Mouse (Mus musculus) large intestine, adult 2 months (tissue): Measurements from ENCODE around the gene C330007P06Rik. TPM values are rescaled to one million over a fixed set of nuclear protein-coding genes. Genes with fewer than 3 reads are reported as not detected.
"Not testable (repeated sequence)": the region's sequence is repeated elsewhere in the genome, so short reads cannot be mapped to it uniquely, and the experiment has no call there.

Experiments used
- DNase-seq: peaks from one replicate; pipeline ENCODE4 v3.0.0-alpha.2; 2012; ENCODE audit warnings: low read depth, low spot score
- WGBS: fragments of 180-500 bp; shearing (Covaris S2); methylation state at CpG from one replicate; pipeline ENCODE4 v1.1.7; 2018; 5-methylcytosine and 5-hydroxymethylcytosine counted together
- polyA plus RNA-seq: library from polyadenylated mRNA; depleted of rRNA; stranded (reverse); fragments of >200 nt; gene quantifications from 2 replicates; pipeline ENCODE4 v1.2.3, GENCODE M21; 2012; rRNA removed

The C330007P06Rik gene
- polyA plus RNA-seq, 1 experiment = 5.0 TPM

DNA sequence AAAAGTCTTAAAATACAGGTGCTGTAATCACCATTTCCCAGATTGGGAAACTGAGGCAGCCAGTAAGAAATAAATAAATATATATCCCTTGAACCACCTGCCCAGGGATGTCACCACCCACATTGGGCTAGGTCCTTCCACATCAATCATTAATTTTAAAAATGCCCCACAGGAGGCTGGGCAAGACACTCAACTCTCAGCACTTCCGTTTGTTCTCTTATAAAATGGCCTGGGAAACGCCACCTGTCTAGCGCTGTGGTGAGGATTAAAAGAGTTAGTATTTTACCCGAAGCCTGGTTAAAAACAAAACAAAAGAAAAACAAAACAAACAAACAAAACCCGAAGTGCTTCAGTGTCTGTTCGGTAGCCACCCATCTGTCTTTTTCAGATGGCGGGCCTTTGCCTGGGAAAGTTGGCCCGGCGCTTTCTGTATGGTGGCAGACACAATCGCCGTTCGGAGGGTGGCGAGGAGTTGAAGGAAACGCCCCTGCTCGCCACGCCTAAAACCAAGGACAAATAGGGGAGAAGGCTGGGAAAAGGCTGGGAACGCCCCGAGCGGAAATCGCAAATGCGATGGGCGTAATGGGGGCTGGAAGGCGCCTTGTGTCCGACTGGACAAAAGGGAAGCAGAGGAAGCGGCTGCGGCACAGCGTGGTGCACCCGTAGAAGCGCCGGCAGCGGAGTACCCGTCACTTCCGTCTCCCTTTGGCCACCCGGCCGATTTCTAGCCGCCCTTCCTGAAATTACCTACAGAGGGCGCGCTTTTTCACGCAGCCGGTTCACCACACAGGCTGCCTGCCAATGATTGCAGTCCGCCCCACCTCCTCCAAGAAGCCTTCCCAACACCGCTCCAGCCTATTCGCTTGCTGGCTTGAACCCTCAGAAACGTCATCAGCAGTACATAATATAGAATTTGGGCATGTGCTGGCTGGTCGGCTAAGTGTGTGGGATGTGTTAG, 66.3 kb downstream of the C330007P06Rik start:
- WGBS = 15% methylated on average over 45 of the region's 45 CpGs
- no peak for DNase-seq

DNA sequence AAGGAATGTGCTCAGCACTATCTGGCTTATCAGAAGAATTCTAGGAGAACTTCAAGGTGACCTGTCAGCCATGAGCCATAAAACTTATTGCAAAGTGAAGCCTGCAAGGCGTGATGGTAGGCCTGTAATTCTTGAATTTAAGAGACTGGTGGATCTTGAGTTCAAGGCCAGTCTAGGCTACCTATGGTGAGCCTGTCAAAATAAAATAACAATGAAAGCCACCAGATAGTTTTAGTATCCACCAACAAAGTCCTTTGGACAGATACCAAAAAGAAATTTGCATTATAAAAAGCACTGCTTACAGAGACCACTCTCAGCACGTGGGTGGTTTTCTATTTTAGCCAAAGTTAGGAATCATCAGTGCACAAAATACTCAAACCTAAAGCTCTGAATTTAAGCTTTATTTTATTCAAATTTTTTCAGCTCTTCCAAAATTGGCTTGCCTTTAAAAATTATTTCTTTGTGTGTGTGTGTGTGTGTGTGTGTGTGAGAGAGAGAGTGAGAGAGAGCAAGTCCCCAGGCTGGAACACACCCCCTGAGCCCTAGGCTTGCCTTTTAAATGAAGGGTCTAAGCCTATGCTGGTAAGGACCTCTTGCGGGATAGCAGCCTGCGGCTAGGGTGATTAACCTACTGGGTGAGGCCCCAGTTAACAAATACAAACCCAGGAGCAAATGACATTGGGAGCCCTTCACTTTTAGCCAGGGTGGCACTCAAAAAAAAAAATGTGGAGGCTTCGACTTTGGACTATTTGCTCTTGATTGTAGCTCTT, 68.3 kb downstream of the C330007P06Rik start:
- 48% methylated on average over 5 of the region's 5 CpGs for WGBS

DNA sequence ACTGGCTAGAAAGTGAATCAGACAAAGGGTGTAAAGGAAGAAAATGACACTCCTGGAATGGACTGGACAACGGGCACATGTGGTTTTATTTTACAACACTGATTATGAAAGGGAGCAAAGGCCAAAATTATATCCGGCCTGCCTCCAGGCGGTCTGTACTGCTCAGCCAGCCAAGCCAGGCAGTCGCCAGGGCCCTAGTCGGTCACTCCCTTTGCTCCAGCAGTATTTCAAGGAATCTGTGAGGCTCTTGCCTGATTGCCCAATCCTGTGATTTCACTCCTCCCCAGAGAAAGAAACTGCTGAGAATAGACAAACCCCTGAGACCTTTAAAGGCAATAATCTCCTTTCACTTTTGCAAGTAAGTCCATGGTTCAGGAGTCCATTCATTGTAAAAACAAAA, 69.7 kb downstream of the C330007P06Rik start:
- no peak for DNase-seq
- WGBS = 41% methylated on average over 5 of the region's 5 CpGs

More for the DNA sequence above, 68.3 kb downstream of the C330007P06Rik start:
- DNase-seq = no peak

DNA sequence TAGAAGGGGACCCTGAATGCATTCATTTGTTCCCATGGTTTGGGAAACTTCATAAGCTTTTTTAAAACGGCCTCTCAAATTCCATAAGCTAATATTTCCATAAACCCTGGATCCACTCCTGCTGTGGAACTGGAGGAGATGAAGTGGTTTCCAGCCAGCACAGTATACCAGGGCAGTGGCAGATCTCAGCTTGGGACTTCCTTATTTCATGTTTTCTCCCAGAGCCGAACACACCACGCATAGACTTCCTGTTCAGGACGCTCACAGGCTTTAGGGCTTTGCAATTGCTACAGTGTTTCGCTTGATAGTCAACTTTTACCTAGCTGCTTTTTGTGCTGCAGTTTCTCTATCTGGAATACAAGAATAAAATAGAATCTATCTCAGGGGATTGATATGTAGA, 70.7 kb downstream of the C330007P06Rik start:
- WGBS = 41% methylated on average over 5 of the region's 5 CpGs
- no peak for DNase-seq

DNA sequence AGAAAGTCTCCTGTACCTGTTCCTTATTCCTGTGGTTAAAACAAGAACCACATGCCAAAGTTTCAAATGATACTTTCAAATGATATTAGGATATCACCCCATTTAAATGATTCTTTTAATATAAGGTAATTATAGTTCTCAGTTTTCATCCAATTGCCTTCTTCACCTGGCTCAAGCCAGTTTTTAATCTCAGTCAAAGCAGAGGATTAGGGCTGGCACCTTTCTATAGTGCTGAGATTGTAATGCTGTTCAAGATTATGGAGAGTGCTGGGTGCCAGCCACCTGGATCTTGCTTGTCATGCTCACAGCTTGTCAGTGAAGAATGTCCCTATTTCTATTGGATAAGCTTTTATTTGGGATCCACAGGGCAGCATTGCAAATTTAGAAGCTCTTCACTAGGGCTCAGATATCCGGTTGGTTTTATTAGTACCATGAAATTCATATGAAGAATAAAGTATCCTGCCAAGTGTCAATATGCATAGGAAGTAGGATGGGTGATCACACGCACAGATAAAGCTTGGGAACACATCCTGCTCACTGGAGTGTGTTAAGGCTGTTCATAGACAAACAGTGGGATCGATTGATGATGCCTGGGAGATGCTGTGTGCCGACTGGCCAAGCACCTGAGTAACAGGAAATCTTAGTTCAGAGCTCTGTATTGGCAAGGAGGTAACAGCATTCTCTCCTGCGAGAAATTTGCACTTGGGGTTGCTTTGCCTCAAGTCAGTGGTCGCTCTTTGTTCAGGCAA, 74.6 kb downstream of the C330007P06Rik start:
- WGBS = 35% methylated on average over 6 of the region's 6 CpGs
- no peak for DNase-seq

DNA sequence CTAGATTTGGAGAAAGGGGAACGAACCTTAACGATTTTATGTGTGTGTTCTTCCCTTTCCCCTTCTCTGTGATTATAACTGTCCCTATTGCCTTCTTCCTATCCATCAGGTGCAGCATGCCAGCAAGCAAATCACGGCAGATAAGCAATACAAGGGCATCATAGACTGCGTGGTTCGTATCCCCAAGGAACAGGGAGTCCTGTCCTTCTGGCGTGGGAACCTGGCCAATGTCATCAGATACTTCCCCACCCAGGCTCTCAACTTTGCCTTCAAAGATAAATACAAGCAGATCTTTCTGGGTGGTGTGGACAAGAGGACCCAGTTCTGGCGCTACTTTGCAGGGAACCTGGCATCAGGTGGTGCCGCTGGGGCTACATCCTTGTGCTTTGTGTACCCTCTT, 77.2 kb downstream of the C330007P06Rik start:
- not testable (repeated sequence) for DNase-seq
- WGBS = 36% methylated on average over 8 of the region's 8 CpGs

DNA sequence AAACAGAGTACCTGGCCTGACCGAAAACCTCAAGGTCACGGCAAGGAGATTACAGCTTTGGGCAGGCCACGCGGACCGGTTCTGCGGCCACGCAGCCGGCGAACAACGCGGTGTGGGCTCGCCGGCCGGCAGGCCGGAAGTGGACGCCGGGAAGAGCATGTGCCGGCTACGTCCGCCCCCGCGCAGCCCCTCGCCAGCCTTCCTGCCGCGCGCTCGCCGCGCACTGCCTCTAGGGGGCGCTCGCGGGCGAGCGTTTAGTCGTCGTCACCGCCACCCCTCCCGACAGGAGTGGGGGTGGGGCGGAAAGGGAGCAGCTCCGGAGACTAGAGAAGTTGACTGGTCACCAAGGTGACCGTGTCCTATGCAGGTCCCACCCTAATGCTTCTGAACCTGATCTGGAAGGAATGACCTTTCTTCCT, 77.7 kb downstream of the C330007P06Rik start:
- WGBS = 17% methylated on average over 41 of the region's 41 CpGs
- DNase-seq = no peak

DNA sequence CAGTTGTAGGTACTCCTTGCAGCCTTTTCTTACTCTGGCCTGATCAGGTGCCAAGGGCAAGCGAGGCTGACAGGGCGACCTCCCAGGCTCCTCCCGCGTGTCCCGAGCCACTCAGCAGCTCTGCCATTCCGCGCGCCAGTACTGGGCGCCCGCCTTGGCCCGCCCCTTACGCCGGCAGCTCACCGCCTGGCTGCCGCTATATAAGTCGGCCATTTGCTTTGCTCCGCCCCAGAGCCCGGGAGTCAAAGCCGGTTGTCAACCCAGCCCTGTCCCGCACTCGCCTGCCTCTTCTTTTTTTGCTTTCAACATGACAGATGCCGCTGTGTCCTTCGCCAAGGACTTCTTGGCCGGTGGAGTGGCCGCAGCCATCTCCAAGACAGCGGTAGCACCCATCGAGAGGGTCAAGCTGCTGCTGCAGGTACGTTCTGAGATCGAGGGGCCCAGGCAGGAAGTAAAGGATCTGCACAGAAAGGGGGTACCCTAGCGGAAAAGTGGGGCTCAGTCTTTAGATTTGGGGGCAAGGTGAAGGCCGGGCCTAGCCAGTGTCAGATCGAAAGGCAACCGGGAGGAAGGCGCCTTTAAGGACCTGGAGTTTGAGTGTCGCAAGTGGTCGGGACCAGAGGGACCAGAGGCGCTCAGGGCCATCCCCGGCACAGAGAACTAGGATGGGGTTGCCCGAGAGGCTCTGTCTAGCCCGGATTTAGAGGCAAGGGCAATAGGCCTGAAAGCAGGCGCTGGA, 78.3 kb downstream of the C330007P06Rik start, which contains the start of gene Slc25a5:
TSS of gene Slc25a5 (plus strand) at position 228 of the 739 bp plus-strand sequence.
- DNase-seq = no peak
- WGBS = 25% methylated on average over 41 of the region's 41 CpGs

DNA sequence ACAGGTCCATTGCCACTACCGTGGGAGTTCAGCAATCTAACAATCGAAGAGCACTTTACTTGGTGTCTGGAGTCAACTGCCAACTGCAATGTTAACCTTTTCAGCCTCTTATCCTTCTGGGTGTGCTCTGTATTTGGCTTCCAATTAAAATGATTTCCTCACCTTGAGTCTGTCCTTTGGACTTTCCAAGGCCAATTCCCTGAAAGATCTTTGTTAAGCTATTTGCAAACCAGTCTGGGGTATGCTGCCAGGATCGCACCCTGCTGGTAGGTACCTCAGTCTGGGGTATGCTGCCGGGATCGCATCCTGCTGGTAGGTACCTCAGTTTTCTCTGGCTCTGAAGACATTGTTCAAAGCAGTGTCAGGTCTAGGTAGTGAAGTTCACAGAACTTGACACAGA, 79.3 kb downstream of the C330007P06Rik start:
- 44% methylated on average over 5 of the region's 5 CpGs for WGBS
- DNase-seq = no peak

DNA sequence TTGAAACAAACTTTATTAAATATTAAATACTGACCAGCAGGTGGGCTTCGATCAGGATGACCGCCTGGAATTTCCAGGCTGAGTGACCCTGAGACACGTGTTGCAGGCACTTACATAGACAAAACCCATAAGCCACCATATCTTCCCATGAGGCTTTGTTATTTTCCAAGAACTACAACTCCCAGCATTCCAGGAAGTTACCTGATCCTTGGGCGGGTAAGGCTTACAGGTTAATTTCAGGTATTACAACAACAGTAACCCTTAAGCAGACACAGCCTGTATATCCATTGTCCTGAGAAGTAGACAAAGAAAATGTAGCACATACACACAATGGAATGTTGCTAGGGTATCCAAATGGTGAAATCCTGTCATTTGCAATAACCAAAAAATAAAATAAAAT, 84.6 kb downstream of the C330007P06Rik start:
- WGBS = 47% methylated on average over 4 of the region's 4 CpGs
- no peak for DNase-seq

DNA sequence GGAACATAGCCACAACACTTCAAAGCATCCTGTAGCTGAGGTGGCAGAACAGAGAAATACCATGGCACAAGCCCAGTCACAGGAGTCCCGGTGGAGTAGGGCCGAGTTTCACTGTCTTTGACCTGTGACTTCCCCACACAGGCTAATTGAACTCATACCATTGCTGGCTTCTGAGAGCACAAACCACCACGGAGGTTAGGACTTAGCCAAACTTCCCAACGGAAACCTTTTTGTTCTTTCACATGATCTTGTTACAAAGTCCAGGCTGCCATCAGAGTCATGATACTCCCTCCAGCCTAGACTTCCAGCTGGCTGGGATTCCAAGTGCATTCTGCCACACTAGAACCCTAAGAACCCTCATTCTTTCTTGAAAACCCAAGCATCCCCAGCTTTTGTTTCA, 96.2 kb downstream of the C330007P06Rik start:
- no peak for DNase-seq
- 71% methylated on average over 4 of the region's 4 CpGs for WGBS

DNA sequence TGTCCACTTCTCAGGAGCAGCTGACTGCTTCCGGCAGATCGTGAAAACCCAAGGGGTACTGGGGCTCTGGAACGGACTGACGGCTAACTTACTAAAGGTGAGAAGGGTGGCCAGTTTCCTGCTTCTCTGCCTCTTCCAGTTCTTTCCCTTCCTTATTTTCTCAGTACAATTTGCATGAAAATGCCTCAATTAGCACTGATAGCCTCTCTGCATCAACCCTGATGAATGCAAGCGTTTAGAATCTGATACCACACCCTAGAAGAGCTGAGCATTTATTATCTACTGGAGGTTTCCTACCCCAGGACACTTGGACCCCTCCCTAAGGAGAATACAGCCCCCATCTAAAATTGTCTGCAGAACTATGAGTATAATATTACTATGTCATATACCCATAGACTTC, 98.4 kb downstream of the C330007P06Rik start:
- DNase-seq = no peak
- 92% methylated on average over 5 of the region's 5 CpGs for WGBS

Other genes with a start within 250 kb of the C330007P06Rik start
- gene Akap17b, start 228.7 kb downstream of the C330007P06Rik start, polyA plus RNA-seq = 0.22 and 0.36 TPM in 2 replicates
- 0.78 and 0.96 TPM in 2 replicates for gene Slc25a43, start 130.5 kb downstream of the C330007P06Rik start, polyA plus RNA-seq
- 1,802 and 2,724 TPM in 2 replicates for gene Slc25a5, start 78.5 kb downstream of the C330007P06Rik start, polyA plus RNA-seq
- 41.4 and 43.5 TPM in 2 replicates for gene Ube2a, start 211 bp downstream of the C330007P06Rik start, polyA plus RNA-seq
- 0.84 and 0.95 TPM in 2 replicates for gene Nkrf, start 28.8 kb upstream of the C330007P06Rik start, polyA plus RNA-seq
- gene Sept6, start 117.7 kb upstream of the C330007P06Rik start, polyA plus RNA-seq = 4.9 and 12.1 TPM in 2 replicates
- gene Sowahd, start 174.7 kb upstream of the C330007P06Rik start, polyA plus RNA-seq = 0.18 TPM in 1 of 2 replicates, not detected in the other
- gene Rpl39, start 211.3 kb upstream of the C330007P06Rik start, polyA plus RNA-seq = 104 and 119 TPM in 2 replicates
- 2.0 and 3.3 TPM in 2 replicates for gene Upf3b, start 236.2 kb upstream of the C330007P06Rik start, polyA plus RNA-seq